Mouse (Mus musculus) midbrain, embryonic 15.5 days (tissue): Measurements from ENCODE around the gene Tspan11. TPM values are rescaled to one million over a fixed set of nuclear protein-coding genes. Genes with fewer than 3 reads are reported as not detected.

Experiments
- ATAC-seq: fragments of 200-750 bp; cut with Nextera tagmentation; replicated peaks from 2 replicates; pipeline ENCODE4 v1.8.0; 2017; ENCODE audit warnings: moderate TSS enrichment
- H3K27ac ChIP-seq: fragments of 300-500 bp; sonication (generic); 2 replicates; pipeline ENCODE4 v1.5.1; 2015; ENCODE audit warnings: mild to moderate bottlenecking, inconsistent platforms
- H3K27me3 ChIP-seq: fragments of 300-500 bp; sonication (generic); replicated peaks from 2 replicates; pipeline ENCODE4 v1.6.1; 2015; ENCODE audit warnings: inconsistent platforms
- H3K36me3 ChIP-seq: fragments of 300-500 bp; sonication (generic); replicated peaks from 2 replicates; pipeline ENCODE4 v1.6.1; 2015; ENCODE audit warnings: inconsistent platforms
- H3K4me1 ChIP-seq: fragments of 300-500 bp; sonication (generic); 2 replicates; pipeline ENCODE4 v1.6.1; 2015; ENCODE audit warnings: inconsistent platforms
- H3K4me2 ChIP-seq: fragments of 300-500 bp; sonication (generic); 2 replicates; pipeline ENCODE4 v1.6.1; 2015; ENCODE audit warnings: inconsistent platforms, mild to moderate bottlenecking, moderate library complexity
- H3K4me3 ChIP-seq: fragments of 300-500 bp; sonication (generic); 2 replicates; pipeline ENCODE4 v1.5.1; 2015; ENCODE audit warnings: mild to moderate bottlenecking, inconsistent platforms
- H3K9ac ChIP-seq: fragments of 300-500 bp; sonication (generic); 2 replicates; pipeline ENCODE4 v1.6.1; 2015; ENCODE audit warnings: mild to moderate bottlenecking, inconsistent platforms
- H3K9me3 ChIP-seq: fragments of 300-500 bp; sonication (generic); 2 replicates; pipeline ENCODE4 v1.6.1; 2016; ENCODE audit warnings: inconsistent platforms
- WGBS: fragments of 180-500 bp; shearing (Covaris S2); methylation state at CpG from one replicate; pipeline ENCODE4 v1.1.7; 2015; ENCODE audit warnings: mixed read lengths; 5-methylcytosine and 5-hydroxymethylcytosine counted together
- polyA plus RNA-seq: library from polyadenylated mRNA; unstranded; fragments of >200 nt; fragmentation: Nextera tagmentation; extraction: Ambion mirVana; gene quantifications from 2 replicates; pipeline ENCODE4 v1.2.1, GENCODE M21; 2015

Tspan11 gene
- polyA plus RNA-seq, result 4.8 and 6.9 TPM in 2 replicates

- ATAC-seq, result peak; percentile 87
- WGBS, result under 1% methylated on average over 36 of the region's 36 CpGs
- Histone ChIP-seq H3K4me3 (peak within 1 kb of the TSS; percentile 47), H3K27ac (peak within 1 kb of the TSS; percentile 77), H3K9me3 (no peaks in the 10 kb centered on the region), H3K9ac (peak within 1 kb of the TSS; percentile 63), H3K4me2 (peak within 1 kb of the TSS; percentile 95), H3K36me3 (no peaks in the 10 kb centered on the region), H3K4me1 (peaks cover 25% of the 10 kb centered on the region), H3K27me3 (no peaks in the 10 kb centered on the region)
Measured at GRCm38 (mm10) chr6:127887511-127888421, at the start of gene Tspan11. TSS of gene Tspan11 (plus strand) at chr6:127887589.

GRCm38 (mm10) chr6:127837910-127838309 is 49.5 kb upstream of the Tspan11 start:
- WGBS, result 91% methylated on average over 4 of the region's 4 CpGs
- H3K9me3 ChIP-seq, result no peaks in the 10 kb centered on the region
- H3K4me2 ChIP-seq, result no peak overlapping the region
- ATAC-seq, result no peak
- no peaks in the 10 kb centered on the region for H3K36me3 ChIP-seq
- no peaks in the 10 kb centered on the region for H3K27me3 ChIP-seq
- H3K4me1 ChIP-seq, result no peaks in the 10 kb centered on the region
- H3K9ac ChIP-seq, result no peak overlapping the region
- H3K4me3 ChIP-seq, result no peak overlapping the region
- H3K27ac ChIP-seq, result no peak overlapping the region

GRCm38 (mm10) chr6:127839538-127839937 is 47.9 kb upstream of the Tspan11 start:
- Histone ChIP-seq H3K36me3 (no peaks in the 10 kb centered on the region), H3K9ac (no peak overlapping the region), H3K4me3 (no peak overlapping the region), H3K27ac (no peak overlapping the region), H3K27me3 (no peaks in the 10 kb centered on the region), H3K4me1 (no peaks in the 10 kb centered on the region), H3K9me3 (no peaks in the 10 kb centered on the region), H3K4me2 (no peak overlapping the region)
- ATAC-seq, result no peak
- 84% methylated on average over 2 of the region's 2 CpGs for WGBS

- H3K4me3 ChIP-seq, result no peak overlapping the region
- H3K4me1 ChIP-seq, result no peaks in the 10 kb centered on the region
- no peak overlapping the region for H3K4me2 ChIP-seq
- WGBS, result 77% methylated on average over 7 of the region's 7 CpGs
- no peak overlapping the region for H3K9ac ChIP-seq
- no peaks in the 10 kb centered on the region for H3K9me3 ChIP-seq
- H3K27me3 ChIP-seq, result no peaks in the 10 kb centered on the region
- no peaks in the 10 kb centered on the region for H3K36me3 ChIP-seq
- ATAC-seq, result no peak
- no peak overlapping the region for H3K27ac ChIP-seq
Measured at GRCm38 (mm10) chr6:127840171-127840570, 47.2 kb upstream of the Tspan11 start.

GRCm38 (mm10) chr6:127841326-127841725 is 46.1 kb upstream of the Tspan11 start:
- no peak for ATAC-seq
- Histone ChIP-seq H3K27me3 (no peaks in the 10 kb centered on the region), H3K4me1 (no peaks in the 10 kb centered on the region), H3K4me2 (no peak overlapping the region), H3K9ac (no peak overlapping the region), H3K9me3 (no peaks in the 10 kb centered on the region), H3K4me3 (no peak overlapping the region), H3K36me3 (no peaks in the 10 kb centered on the region), H3K27ac (no peak overlapping the region)
- 72% methylated on average over 7 of the region's 7 CpGs for WGBS

- Histone ChIP-seq H3K36me3 (no peaks in the 10 kb centered on the region), H3K4me1 (no peaks in the 10 kb centered on the region), H3K9ac (no peak overlapping the region), H3K4me2 (no peak overlapping the region), H3K27ac (no peak overlapping the region), H3K27me3 (no peaks in the 10 kb centered on the region), H3K9me3 (no peaks in the 10 kb centered on the region), H3K4me3 (no peak overlapping the region)
- no peak for ATAC-seq
- WGBS, result 84% methylated on average over 6 of the region's 6 CpGs
Measured at GRCm38 (mm10) chr6:127846521-127846920, 40.9 kb upstream of the Tspan11 start.

- no peak overlapping the region for H3K4me2 ChIP-seq
- H3K9ac ChIP-seq, result no peak overlapping the region
- H3K4me3 ChIP-seq, result no peak overlapping the region
- no peak overlapping the region for H3K27ac ChIP-seq
- H3K4me1 ChIP-seq, result peaks cover 11% of the 10 kb centered on the region; the same call in 1 of the 2 replicates
- no peak for ATAC-seq
- H3K36me3 ChIP-seq, result no peaks in the 10 kb centered on the region
- WGBS, result 86% methylated on average over 6 of the region's 6 CpGs
- no peaks in the 10 kb centered on the region for H3K9me3 ChIP-seq
- no peaks in the 10 kb centered on the region for H3K27me3 ChIP-seq
Measured at GRCm38 (mm10) chr6:127849496-127849895, 37.9 kb upstream of the Tspan11 start.

GRCm38 (mm10) chr6:127851611-127852010 is 35.8 kb upstream of the Tspan11 start:
- Histone ChIP-seq H3K4me3 (no peak overlapping the region), H3K9me3 (no peaks in the 10 kb centered on the region), H3K27ac (no peak overlapping the region), H3K4me1 (peaks cover 21% of the 10 kb centered on the region), H3K27me3 (no peaks in the 10 kb centered on the region), H3K36me3 (no peaks in the 10 kb centered on the region), H3K4me2 (no peak overlapping the region), H3K9ac (no peak overlapping the region)
- no peak for ATAC-seq
- 91% methylated on average over 4 of the region's 4 CpGs for WGBS

GRCm38 (mm10) chr6:127853241-127853640 is 34.1 kb upstream of the Tspan11 start:
- no peak overlapping the region for H3K27ac ChIP-seq
- ATAC-seq, result no peak
- H3K4me2 ChIP-seq, result no peak overlapping the region
- no peak overlapping the region for H3K4me3 ChIP-seq
- no peaks in the 10 kb centered on the region for H3K9me3 ChIP-seq
- H3K36me3 ChIP-seq, result no peaks in the 10 kb centered on the region
- no peaks in the 10 kb centered on the region for H3K27me3 ChIP-seq
- no peak overlapping the region for H3K9ac ChIP-seq
- 92% methylated on average over 7 of the region's 7 CpGs for WGBS
- H3K4me1 ChIP-seq, result peaks cover 21% of the 10 kb centered on the region

GRCm38 (mm10) chr6:127853771-127854687 is 33.4 kb upstream of the Tspan11 start:
- WGBS, result 21% methylated on average over 16 of the region's 16 CpGs
- Histone ChIP-seq H3K4me1 (peaks cover 21% of the 10 kb centered on the region), H3K27me3 (no peaks in the 10 kb centered on the region), H3K9me3 (no peaks in the 10 kb centered on the region), H3K4me2 (peak overlapping the region; percentile 14; the same call in 1 of the 2 replicates), H3K4me3 (no peak overlapping the region), H3K27ac (no peak overlapping the region), H3K9ac (no peak overlapping the region), H3K36me3 (no peaks in the 10 kb centered on the region)
- ATAC-seq, result 0 out of 2 replicates have a peak, but pooled peaks have one; percentile 37

- ATAC-seq, result no peak
- Histone ChIP-seq H3K9me3 (no peaks in the 10 kb centered on the region), H3K4me2 (no peak overlapping the region), H3K4me3 (no peak overlapping the region), H3K27me3 (no peaks in the 10 kb centered on the region), H3K36me3 (no peaks in the 10 kb centered on the region), H3K27ac (no peak overlapping the region), H3K4me1 (peaks cover 21% of the 10 kb centered on the region), H3K9ac (no peak overlapping the region)
- WGBS, result 97% methylated on average over 2 of the region's 2 CpGs
Measured at GRCm38 (mm10) chr6:127854688-127855013, 32.7 kb upstream of the Tspan11 start.

GRCm38 (mm10) chr6:127855711-127856295 is 31.6 kb upstream of the Tspan11 start:
- peak; percentile 64 for ATAC-seq
- WGBS, result 33% methylated on average over 9 of the region's 9 CpGs
- Histone ChIP-seq H3K9ac (no peak overlapping the region), H3K4me3 (no peak overlapping the region), H3K27me3 (no peaks in the 10 kb centered on the region), H3K4me1 (peaks cover 21% of the 10 kb centered on the region), H3K27ac (no peak overlapping the region), H3K4me2 (no peak overlapping the region), H3K9me3 (no peaks in the 10 kb centered on the region), H3K36me3 (no peaks in the 10 kb centered on the region)
